Mouse (Mus musculus) neutrophil, adult 5-6 weeks (primary cell): ENCODE measurements around the gene Slc30a5. TPM values are rescaled to one million over a fixed set of nuclear protein-coding genes. Genes with fewer than 3 reads are reported as not detected.
"Not testable (repeated sequence)": the region's sequence is repeated elsewhere in the genome, so short reads cannot be mapped to it uniquely, and the experiment has no call there.

ENCODE experiments used
- ATAC-seq: fragments of 151-379, 151-347 bp; 2 replicates; pipeline ENCODE4 v1.8.0; 2017; ENCODE audit warnings: mild to moderate bottlenecking, moderate TSS enrichment; ENCODE audit not compliant: insufficient number of reproducible peaks, poor library complexity, low FRiP score, severe bottlenecking; ENCODE audit errors: extremely low read depth
- total RNA-seq: library from RNA; stranded (forward); fragments of 200-1000 nt; gene quantifications from 2 replicates; pipeline ENCODE4 v1.2.3, GENCODE M21; 2017

Gene Slc30a5
- total RNA-seq, 1 experiment from 2014 or later = 96.0 TPM

DNA sequence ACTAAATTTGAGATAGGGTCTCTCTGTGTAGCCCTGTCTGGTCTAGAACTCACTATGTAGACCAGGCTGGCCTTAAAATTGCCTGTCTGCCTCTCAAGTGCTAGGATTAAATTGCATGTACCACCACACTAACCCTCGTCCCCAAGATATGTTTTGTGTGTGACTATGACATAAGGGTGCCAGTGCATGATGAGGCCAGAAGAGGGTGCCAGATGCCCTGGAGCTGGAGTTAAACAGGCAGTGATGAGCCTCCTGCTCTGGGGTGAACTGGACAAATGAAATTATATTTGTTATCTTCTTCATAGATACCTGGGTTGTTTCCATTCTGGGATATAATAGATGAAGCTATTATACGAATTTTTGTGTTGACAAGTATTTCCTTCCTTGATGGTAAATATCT is 10.7 kb upstream of the Slc30a5 start:
- peak; percentile 39; the same call in 1 of the 2 replicates for ATAC-seq

DNA sequence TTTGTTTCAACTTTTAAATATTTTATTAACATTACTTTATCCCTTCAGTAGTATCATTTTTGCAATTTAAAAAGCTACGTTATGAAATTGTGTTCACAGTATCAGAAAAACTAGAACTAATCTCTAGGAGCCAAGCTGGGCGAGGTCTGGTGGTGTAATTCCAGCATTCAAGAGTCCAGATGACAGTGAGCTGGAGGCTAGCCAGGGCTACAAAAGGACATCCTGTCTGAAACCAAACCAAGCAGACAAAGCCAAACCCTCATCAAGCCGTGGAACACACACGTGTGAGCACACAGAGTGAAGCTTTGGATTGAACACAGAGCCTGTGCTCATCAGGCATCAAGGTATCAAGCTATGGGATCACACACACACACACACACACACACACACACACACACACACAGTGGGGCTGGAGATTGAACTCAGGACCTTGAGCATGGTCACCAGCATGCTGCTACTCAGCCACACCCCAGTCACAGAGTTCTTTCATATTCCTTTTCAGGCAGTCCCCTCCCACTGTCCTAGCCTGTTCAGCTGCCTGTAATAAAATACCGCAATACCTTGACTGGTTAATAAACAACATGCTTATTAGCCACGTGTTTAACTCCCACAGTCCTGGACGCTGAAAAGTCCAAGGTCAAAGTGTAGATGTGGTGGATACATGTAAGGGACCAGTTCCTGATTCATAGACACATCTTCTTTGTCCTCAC is 9.9 kb upstream of the Slc30a5 start:
- ATAC-seq = no peak

DNA sequence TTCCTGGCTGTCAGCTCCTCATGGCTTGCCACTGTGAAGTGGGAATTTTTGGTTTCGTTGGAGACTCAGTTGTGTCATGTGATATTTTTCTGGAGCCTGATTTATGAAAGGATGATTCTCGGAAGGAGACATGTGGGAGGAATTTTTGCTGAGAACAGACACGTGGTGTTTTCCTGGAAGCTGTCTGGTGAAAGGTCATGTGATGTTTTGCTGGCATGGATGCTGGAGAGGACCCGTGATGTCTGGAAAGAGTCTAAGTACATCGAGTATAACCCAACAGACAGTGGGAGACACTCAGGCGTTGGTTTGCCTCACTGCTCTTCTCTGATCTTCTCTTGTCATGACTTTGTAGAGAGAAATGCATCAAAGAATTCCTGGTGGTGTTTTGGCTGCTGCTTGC is 8.5 kb upstream of the Slc30a5 start:
- no peak for ATAC-seq

GRCm38 (mm10) chr13:100834777-100835176 is 1.6 kb upstream of the Slc30a5 start:
- no peak for ATAC-seq

- ATAC-seq = no peak
Measured at GRCm38 (mm10) chr13:100833640-100834002, 394 bp upstream of the Slc30a5 start.

GRCm38 (mm10) chr13:100832188-100832587 is 1.0 kb downstream of the Slc30a5 start:
- no peak for ATAC-seq

- ATAC-seq = no peak
Measured at GRCm38 (mm10) chr13:100831123-100831522, 2.1 kb downstream of the Slc30a5 start.

DNA sequence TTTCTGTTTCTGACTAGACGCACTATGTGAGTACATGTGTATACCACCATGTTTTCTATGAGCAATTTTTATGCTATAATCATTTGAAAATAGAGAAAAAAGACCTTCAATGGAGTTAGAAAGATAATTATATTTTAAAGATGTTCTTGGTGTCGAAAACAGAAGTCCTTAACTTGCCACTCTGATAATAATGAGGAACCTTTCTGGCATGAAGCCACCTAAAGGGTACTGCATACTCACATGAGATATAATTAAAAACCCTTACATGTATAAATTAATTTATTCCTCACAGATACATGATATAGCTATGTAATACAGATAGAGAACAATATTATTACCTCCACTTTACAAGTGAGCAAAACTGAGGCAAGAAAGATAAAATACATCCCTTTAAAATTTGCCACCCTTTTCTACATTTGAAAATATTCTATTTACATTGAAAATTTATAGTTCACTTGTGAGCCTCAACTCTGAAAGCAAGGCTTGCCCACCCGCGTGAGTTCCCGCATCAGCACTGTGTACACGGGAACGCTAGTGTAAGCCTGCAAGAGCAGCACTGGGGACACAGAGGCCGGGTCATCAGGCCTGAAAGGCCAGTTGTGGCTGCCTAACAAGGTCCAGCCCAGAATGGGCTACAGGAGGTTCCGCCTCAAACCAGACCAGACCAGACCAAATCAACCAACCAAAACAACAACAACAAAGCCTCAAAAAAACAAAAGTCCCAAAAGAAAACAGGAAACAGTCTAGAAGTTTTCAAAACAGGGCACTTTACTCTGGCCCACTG is 7.4 kb downstream of the Slc30a5 start:
- no peak for ATAC-seq

GRCm38 (mm10) chr13:100824916-100825315 is 8.3 kb downstream of the Slc30a5 start:
- no peak for ATAC-seq

GRCm38 (mm10) chr13:100824306-100824705 is 8.9 kb downstream of the Slc30a5 start:
- peak; percentile 93 for ATAC-seq

DNA sequence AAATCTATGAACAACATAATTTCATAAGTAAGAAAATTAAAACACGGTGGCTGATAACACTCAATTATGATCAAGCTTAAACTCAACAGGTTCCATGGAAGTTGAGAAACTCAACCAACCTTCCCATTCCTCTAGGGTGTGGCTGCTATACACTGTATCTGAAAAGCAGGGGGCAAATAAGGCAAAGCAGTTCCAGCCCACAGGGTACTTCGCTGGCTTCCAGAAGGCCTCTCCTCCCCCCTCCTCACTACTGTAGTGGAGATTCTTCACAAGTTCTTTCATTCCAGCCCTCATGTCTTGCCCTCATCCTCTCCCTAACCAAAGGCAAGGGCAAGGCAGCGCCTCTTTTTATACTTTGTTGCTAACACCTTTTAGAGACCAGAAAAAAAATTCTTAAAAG is 9.4 kb downstream of the Slc30a5 start:
- ATAC-seq = no peak

DNA sequence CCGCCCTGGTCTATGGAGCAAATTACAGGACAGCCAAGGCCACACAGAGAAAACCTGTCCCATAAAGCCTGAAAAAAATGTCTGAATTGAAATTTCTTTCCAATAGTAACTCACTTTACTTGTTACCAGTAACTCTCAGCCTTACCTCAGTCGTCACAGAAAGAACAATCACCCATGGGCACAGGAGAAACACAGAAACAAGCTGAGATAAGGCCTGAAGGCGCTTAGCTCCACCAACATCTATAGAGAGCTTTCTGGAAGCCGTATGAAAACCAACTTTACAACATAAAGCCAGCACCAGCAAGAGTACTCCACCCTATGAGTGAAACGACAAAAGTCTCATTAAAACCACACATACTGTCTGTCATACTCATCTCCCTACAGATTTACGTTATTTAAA is 18.8 kb downstream of the Slc30a5 start:
- ATAC-seq = no peak

DNA sequence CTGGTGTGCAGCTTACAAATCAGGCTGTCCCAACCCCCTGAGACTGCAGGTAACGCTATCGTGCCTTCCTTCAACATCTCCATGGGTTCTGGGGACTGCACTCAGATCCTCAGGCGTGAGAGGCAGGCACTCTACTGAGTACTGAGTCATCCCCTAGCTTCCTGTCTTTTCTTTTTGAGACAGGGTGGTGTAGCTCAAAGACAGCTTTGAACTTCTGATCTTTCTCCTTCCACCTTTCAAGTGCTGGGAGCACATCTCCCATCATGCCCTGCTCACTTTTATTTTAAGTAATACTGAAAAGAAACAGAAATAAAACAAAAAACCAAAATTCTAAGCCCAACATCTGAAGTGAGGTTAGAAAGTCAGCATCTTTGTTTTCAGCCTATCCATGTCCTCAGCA is 27.5 kb downstream of the Slc30a5 start:
- ATAC-seq = no peak

GRCm38 (mm10) chr13:100797171-100797570 is 36.1 kb downstream of the Slc30a5 start:
- no peak for ATAC-seq

DNA sequence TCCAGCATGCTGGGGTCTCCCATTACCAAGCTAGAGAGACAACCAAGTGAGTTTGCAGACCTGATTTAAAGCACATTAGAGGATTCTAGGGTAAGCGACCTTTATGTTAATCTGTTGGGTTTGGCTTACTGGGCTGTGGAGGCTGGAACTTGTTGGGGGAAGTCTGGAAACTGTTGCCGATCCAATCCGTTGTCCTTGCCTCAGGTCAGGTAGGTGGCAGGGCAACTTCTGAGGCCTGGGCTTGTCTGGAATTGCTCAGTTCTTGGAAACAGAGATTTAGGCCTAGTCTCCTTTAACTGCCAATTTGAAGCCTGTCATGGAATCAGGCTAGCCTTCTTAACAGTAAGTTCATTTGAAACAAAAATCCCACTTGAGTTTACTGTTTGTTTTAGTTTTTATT is 44.1 kb downstream of the Slc30a5 start:
- no peak for ATAC-seq

GRCm38 (mm10) chr13:100788057-100788456 is 45.2 kb downstream of the Slc30a5 start:
- ATAC-seq = not testable (repeated sequence)

DNA sequence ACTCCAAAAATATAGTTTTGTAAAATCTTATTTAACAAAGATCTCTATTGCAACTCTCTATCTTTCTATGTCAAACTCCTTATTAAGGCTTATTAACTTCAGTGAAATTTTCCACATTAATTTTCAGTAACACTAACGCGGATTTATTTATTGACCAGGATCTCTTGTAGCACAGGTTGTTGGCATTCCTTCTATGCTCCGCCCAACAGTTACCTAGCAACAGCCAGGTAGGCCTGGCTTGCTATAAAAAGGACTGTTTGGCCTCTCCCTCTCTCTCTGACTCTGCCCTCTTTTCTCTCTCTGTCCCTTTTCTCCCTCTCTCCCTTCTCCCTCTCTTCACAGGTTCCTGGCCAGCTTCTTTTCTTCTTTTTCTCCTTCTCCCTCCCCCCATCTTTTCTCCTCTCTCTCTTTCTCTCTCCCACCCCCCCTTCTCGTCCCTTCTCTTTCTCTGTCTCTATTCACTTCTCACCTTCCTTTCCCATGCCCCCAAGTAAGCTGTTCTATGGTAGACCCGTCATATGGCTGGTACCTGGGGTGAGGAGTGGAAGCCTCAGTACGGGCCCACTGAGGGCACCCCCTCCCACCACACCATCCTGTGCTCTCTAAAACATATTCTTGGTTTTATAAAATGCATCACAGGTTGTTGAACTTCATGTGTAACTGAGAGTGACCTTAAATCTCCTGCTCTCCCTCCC is 45.8 kb downstream of the Slc30a5 start:
- ATAC-seq = no peak

DNA sequence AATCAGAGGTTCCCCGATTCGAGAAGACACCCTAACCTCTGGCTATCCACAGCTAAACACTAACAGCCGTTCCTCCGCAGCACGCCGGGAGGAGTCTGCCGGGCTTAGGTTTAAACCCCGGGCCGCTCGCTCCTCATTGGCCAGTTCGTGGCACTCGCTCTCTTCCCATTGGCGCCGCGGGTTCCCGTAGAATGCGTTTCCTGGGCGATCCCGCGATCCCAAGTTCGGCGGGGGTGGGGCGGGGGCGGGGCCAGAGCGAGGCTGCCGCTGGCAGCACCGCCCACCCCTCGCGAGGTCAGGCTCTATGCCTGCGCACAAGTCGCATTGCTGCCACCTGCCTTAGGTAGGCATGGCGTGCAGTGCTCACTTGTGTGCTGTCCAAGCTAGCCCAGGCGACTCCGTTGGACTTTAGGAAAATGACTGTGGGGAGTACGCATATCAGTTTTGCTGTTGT is 46.8 kb downstream of the Slc30a5 start, which contains the start of gene Ccnb1:
TSS of gene Ccnb1 (minus strand) at position 157 of the 454 bp plus-strand sequence.
- peak; percentile 93 for ATAC-seq

- ATAC-seq = no peak
Measured at GRCm38 (mm10) chr13:100785806-100786413, 47.3 kb downstream of the Slc30a5 start.
